Mouse (Mus musculus): ENCODE data around the gene Yeats2.

Yeats2 gene

DNA sequence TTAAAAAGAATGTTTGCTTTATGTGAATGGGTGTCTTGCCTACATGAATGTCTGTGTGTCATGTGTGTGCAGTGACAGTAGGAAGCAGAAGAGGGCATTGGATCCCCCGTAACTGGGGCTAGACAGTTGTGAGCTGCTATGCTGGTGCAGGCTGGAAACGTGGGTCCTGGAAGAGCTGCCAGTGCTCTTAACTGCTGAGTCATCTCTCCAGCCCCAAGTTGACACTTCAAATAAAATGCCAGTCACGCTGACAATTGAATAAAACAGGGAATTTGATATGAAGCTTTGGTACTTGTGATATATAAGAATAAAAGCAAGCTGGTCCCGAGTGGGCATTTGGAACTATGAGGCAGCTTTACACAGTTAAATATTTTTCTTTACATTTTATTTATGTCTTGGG lies 139.4 kb downstream of the Yeats2 start:
- no peak for DNase-seq (ENCODE audit: low spot score)
